Mouse (Mus musculus) CH12.LX (cell line): ENCODE measurements at regions not wholly inside any gene's neighbourhood (a gene's known extent, or its start where the extent isn't known, plus 50 kb on each side); places are given as distances from the start of the nearest gene placed in this dataset.

Experiments
- DNase-seq: peaks from one replicate; pipeline ENCODE4 v3.0.0-alpha.2; 2013; ENCODE audit errors: extremely low read depth
- H3K27ac ChIP-seq: 2 replicates; pipeline ENCODE4 v1.5.1; 2012; ENCODE audit warnings: low read depth, mild to moderate bottlenecking, control low read depth, moderate library complexity; ENCODE audit not compliant: insufficient read depth
- H3K27me3 ChIP-seq: replicated peaks from 2 replicates; pipeline ENCODE3; 2012; ENCODE audit warnings: inconsistent platforms
- H3K36me3 ChIP-seq, 2 experiments: replicated peaks in 1 of 2; 2 replicates each; pipeline versions ENCODE3 to v1.6.1; 2012; ENCODE audit warnings: inconsistent platforms in 1 of 2, low read length in 1 of 2, mild to moderate bottlenecking in 1 of 2, mixed read lengths in 1 of 2, moderate library complexity in 1 of 2; ENCODE audit not compliant: control insufficient read depth in 1 of 2, insufficient read depth in 1 of 2
- H3K4me1 ChIP-seq, 2 experiments: 2 replicates each; pipeline ENCODE4 v1.6.1; 2012; ENCODE audit warnings: inconsistent platforms in 1 of 2, moderate library complexity in 1 of 2; ENCODE audit not compliant: insufficient read depth in 2 of 2, control insufficient read depth in 1 of 2
- H3K4me2 ChIP-seq: 2 replicates; pipeline ENCODE4 v1.6.1; 2012; ENCODE audit warnings: low read depth, mild to moderate bottlenecking, control low read depth; ENCODE audit not compliant: poor library complexity, insufficient read depth, severe bottlenecking
- H3K4me3 ChIP-seq, 3 experiments: fragments of 150-350 bp in 1 of 3; sonication (generic) in 1 of 3; replicated peaks in 1 of 3; 2 replicates each; pipeline versions ENCODE3 to v1.5.1; 2011 to 2012; ENCODE audit warnings: low read depth in 2 of 3, low read length in 2 of 3, mild to moderate bottlenecking in 2 of 3, moderate library complexity in 2 of 3, control low read depth in 1 of 3, improper control_type of control experiment in 1 of 3, inconsistent platforms in 1 of 3, mixed read lengths in 1 of 3; ENCODE audit not compliant: poor library complexity in 1 of 3
- H3K79me2 ChIP-seq: replicated peaks from 2 replicates; pipeline ENCODE4 v1.6.1; 2012; ENCODE audit warnings: mild to moderate bottlenecking, moderate library complexity; ENCODE audit not compliant: control insufficient read depth, poor library complexity, insufficient read depth, severe bottlenecking; ENCODE audit errors: extremely low read depth
- H3K9ac ChIP-seq: 2 replicates; pipeline ENCODE4 v1.6.1; 2012; ENCODE audit warnings: low read depth, mild to moderate bottlenecking, control low read depth, moderate library complexity; ENCODE audit not compliant: insufficient read depth
- H3K9me3 ChIP-seq: replicated peaks from 2 replicates; pipeline ENCODE3; 2012; ENCODE audit warnings: low read length, inconsistent platforms, mixed read lengths
- CHD1 ChIP-seq: IDR thresholded peaks from 2 replicates; pipeline ENCODE4 v1.6.1; 2012; ENCODE audit warnings: low read depth, low read length, improper control_type of control experiment, inconsistent platforms
- CHD2 ChIP-seq: IDR thresholded peaks from 2 replicates; pipeline ENCODE4 v1.6.1; 2011; ENCODE audit warnings: low read length, improper control_type of control experiment
- CTCF ChIP-seq, 2 experiments: IDR thresholded peaks in 1 of 2; conservative IDR thresholded peaks in 1 of 2; 2 replicates each; pipeline ENCODE4 v1.5.1; 2011 to 2012; ENCODE audit warnings: low read depth in 2 of 2, low read length in 2 of 2, improper control_type of control experiment in 1 of 2, inconsistent platforms in 1 of 2, mild to moderate bottlenecking in 1 of 2, moderate library complexity in 1 of 2
- ETS1 ChIP-seq: conservative IDR thresholded peaks from 2 replicates; pipeline ENCODE4 v1.6.1; 2012; ENCODE audit warnings: low read depth, mild to moderate bottlenecking, inconsistent platforms, low read length, improper control_type of control experiment, moderate library complexity
- GABPA ChIP-seq: IDR thresholded peaks from 2 replicates; pipeline ENCODE4 v1.6.1; 2012; ENCODE audit warnings: low read depth, low read length, improper control_type of control experiment, inconsistent platforms; ENCODE audit not compliant: insufficient replicate concordance
- MAZ ChIP-seq: IDR thresholded peaks from 2 replicates; pipeline ENCODE4 v1.6.1; 2012; ENCODE audit warnings: low read depth, mild to moderate bottlenecking, inconsistent platforms, low read length, improper control_type of control experiment, moderate library complexity
- MEF2A ChIP-seq: IDR thresholded peaks from 2 replicates; pipeline ENCODE4 v1.6.1; 2014; ENCODE audit warnings: low read depth, mild to moderate bottlenecking, inconsistent platforms, low read length, improper control_type of control experiment, borderline replicate concordance
- MXI1 ChIP-seq: IDR thresholded peaks from 2 replicates; pipeline ENCODE4 v1.6.1; 2011; ENCODE audit warnings: mild to moderate bottlenecking, low read depth, low read length, improper control_type of control experiment
- NRF1 ChIP-seq: IDR thresholded peaks from 2 replicates; pipeline ENCODE4 v1.6.1; 2014; ENCODE audit warnings: low read depth, mild to moderate bottlenecking, inconsistent platforms, low read length, improper control_type of control experiment, moderate library complexity
- PAX5 ChIP-seq: IDR thresholded peaks from 2 replicates; pipeline ENCODE4 v1.6.1; 2012; ENCODE audit warnings: low read length, inconsistent platforms, mixed read lengths
- POLR2A ChIP-seq: IDR thresholded peaks from 2 replicates; pipeline ENCODE4 v1.6.1; 2011; ENCODE audit warnings: low read depth, mild to moderate bottlenecking, improper control_type of control experiment, low read length
- POLR2AphosphoS2 ChIP-seq: IDR thresholded peaks from 2 replicates; pipeline ENCODE4 v1.6.1; 2011; ENCODE audit warnings: low read depth, low read length, improper control_type of control experiment
- SIN3A ChIP-seq: IDR thresholded peaks from 2 replicates; pipeline ENCODE4 v1.6.1; 2012; ENCODE audit warnings: low read length, improper control_type of control experiment, inconsistent platforms
- SMC3 ChIP-seq: IDR thresholded peaks from 2 replicates; pipeline ENCODE4 v1.6.1; 2011; ENCODE audit warnings: low read depth, low read length, improper control_type of control experiment
- TCF12 ChIP-seq: IDR thresholded peaks from 2 replicates; pipeline ENCODE4 v1.6.1; 2014; ENCODE audit warnings: low read depth, mild to moderate bottlenecking, inconsistent platforms, low read length, improper control_type of control experiment
- UBTF ChIP-seq: IDR thresholded peaks from 2 replicates; pipeline ENCODE4 v1.6.1; 2012; ENCODE audit warnings: low read depth, mild to moderate bottlenecking, inconsistent platforms, low read length, improper control_type of control experiment, moderate library complexity
- ZC3H11A ChIP-seq: IDR thresholded peaks from 2 replicates; pipeline ENCODE4 v1.6.1; 2012; ENCODE audit warnings: low read depth, mild to moderate bottlenecking, inconsistent platforms, low read length, improper control_type of control experiment
- ZKSCAN1 ChIP-seq: IDR thresholded peaks from 2 replicates; pipeline ENCODE4 v1.6.1; 2012; ENCODE audit warnings: low read depth, inconsistent platforms, low read length, improper control_type of control experiment, borderline replicate concordance
- ZMIZ1 ChIP-seq: IDR thresholded peaks from 2 replicates; pipeline ENCODE4 v1.6.1; 2012; ENCODE audit warnings: low read depth, mild to moderate bottlenecking, inconsistent platforms, low read length, improper control_type of control experiment
- dilution Hi-C: fragments of 300-500 bp; cut with MboI; formaldehyde crosslinking; loops from 2 replicates; pipeline ENCODE4 v1.14.3; 2020; ENCODE audit warnings: low sequenced_read_pairs; ENCODE audit not compliant: extremely low pct_unique_long_range_greater_than_20kb, extremely low pct_ligation_motif_present
- in situ Hi-C: fragments of 300-500 bp; cut with MboI; formaldehyde crosslinking; loops from 3 replicates; pipeline ENCODE4 v1.14.3; 2019; ENCODE audit warnings: low sequenced_read_pairs, low pct_ligation_motif_present, low pct_unique_long_range_greater_than_20kb, mixed read lengths

- H3K4me3 ChIP-seq: no peak overlapping the region
- DNase-seq: peak; percentile 16
- in situ Hi-C loops: no loop called here
- no peak overlapping the region for H3K9ac ChIP-seq
- H3K79me2 ChIP-seq: no peaks in the 10 kb centered on the region
- no peak overlapping the region for H3K27ac ChIP-seq
- H3K9me3 ChIP-seq: no peaks in the 10 kb centered on the region
- no peaks in the 10 kb centered on the region for H3K36me3 ChIP-seq
- no peaks in the 10 kb centered on the region for H3K27me3 ChIP-seq
- H3K4me2 ChIP-seq: no peak overlapping the region; the same call in 1 of the 2 replicates
- peaks cover 0 to 13% of the 10 kb centered on the region in 2 experiments; a peak in 2 of 4 replicates for H3K4me1 ChIP-seq
- 0 out of 2 replicates have a peak, but pooled peaks have one; percentile 20 for TF ChIP-seq MEF2A
- no peak for TF ChIP-seq CHD1
- dilution Hi-C loops: no loop called here
Measured at GRCm38 (mm10) chr15:95714408-95714807, 58.6 kb upstream of the Dbx2 start.

- dilution Hi-C loops: no loop called here
Measured at GRCm38 (mm10) chr15:95715941-95716340, 60.2 kb upstream of the Dbx2 start.

DNA sequence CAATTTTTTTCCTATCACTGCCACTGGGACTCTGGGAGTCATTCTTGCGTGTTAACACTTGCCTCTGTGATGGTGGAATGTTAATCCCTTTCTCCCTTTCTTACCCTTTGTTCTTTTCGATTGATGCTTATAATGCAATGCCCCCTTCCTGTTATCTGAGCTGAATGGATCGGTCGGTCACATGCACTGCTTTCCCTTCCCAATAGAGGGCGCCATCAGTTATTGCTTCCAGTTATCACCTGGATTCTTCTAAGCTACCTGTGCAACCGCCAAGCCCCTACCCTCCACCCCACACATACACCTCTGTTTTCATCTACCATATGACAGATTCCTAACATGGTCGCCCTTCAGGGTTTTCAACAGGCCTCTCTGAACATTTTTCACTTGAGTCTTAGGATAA lies 66.9 kb upstream of the Ano6 start:
- in situ Hi-C loops: no loop called here

More at GRCm38 (mm10) chr15:95715941-95716340, 60.2 kb upstream of the Dbx2 start:
- no peak for DNase-seq
- Histone ChIP-seq H3K4me3 (no peak overlapping the region), H3K9ac (no peak overlapping the region), H3K27ac (no peak overlapping the region)
- in situ Hi-C loops: no loop called here
- TF ChIP-seq TCF12: no peak
- no peak for TF ChIP-seq SMC3
- no peak for TF ChIP-seq POLR2A
- no peak for TF ChIP-seq ETS1
- TF ChIP-seq CHD2: no peak
- no peak for TF ChIP-seq PAX5
- TF ChIP-seq UBTF: no peak
- TF ChIP-seq ZC3H11A: no peak
- no peak for TF ChIP-seq SIN3A
- no peak for TF ChIP-seq ZKSCAN1
- no peak for TF ChIP-seq MXI1
- TF ChIP-seq GABPA: no peak
- TF ChIP-seq, all 38 proteins: peak for 0
- no peaks in the 10 kb centered on the region for H3K79me2 ChIP-seq
- H3K9me3 ChIP-seq: peaks cover 2% of the 10 kb centered on the region
- H3K27me3 ChIP-seq: no peaks in the 10 kb centered on the region
- peaks cover 0 to 13% of the 10 kb centered on the region in 2 experiments; a peak in 2 of 4 replicates for H3K4me1 ChIP-seq
- H3K4me2 ChIP-seq: no peak overlapping the region
- H3K36me3 ChIP-seq: no peaks in the 10 kb centered on the region

More for the DNA sequence above, 66.9 kb upstream of the Ano6 start:
- Histone ChIP-seq H3K4me1 (peaks cover 0 to 9% of the 10 kb centered on the region in 2 experiments; a peak in 1 of 4 replicates), H3K27ac (no peak overlapping the region), H3K4me2 (no peak overlapping the region), H3K9ac (no peak overlapping the region), H3K27me3 (no peaks in the 10 kb centered on the region), H3K79me2 (no peaks in the 10 kb centered on the region), H3K9me3 (peaks cover 6% of the 10 kb centered on the region), H3K36me3 (peaks cover 0 to 4% of the 10 kb centered on the region in 2 experiments), H3K4me3 (no peak overlapping the region)
- TF ChIP-seq MXI1 (no peak), CTCF (conservative IDR thresholded peaks at IDR 0.05 in 1 of 2, IDR thresholded peaks at IDR 0.05 in 1 of 2; ENCODE audit: low read depth in 2 of 2, low read length in 2 of 2) (peak; percentile 55 to 60; a peak in 3 of 4 replicates), POLR2AphosphoS2 (no peak), MAZ (no peak), ZMIZ1 (no peak), CHD1 (no peak), NRF1 (no peak), TCF12 (no peak)
- dilution Hi-C loops: no loop called here
- DNase-seq: peak; percentile 34
